Mouse (Mus musculus) spleen, postnatal 10 days (tissue): ENCODE data around the gene Tnfsf14.

Source experiments
- DNase-seq, 2 experiments: peaks; one replicate each; pipeline ENCODE4 v3.0.0; 2021 to 2022; ENCODE audit warnings: low spot score in 2 of 2

The Tnfsf14 gene

GRCm38 (mm10) chr17:57201841-57202724 lies 8.1 kb upstream of the Tnfsf14 start:
- DNase-seq: no peak

- no peak for DNase-seq
These were observed 4.3 kb upstream of the Tnfsf14 start for GRCm38 (mm10) chr17:57198252-57198651.

GRCm38 (mm10) chr17:57195326-57196010 lies 1.5 kb upstream of the Tnfsf14 start:
- DNase-seq: no peak

- DNase-seq: no peak
These were observed 794 bp upstream of the Tnfsf14 start for GRCm38 (mm10) chr17:57194771-57195170.

- DNase-seq: no peak
These were observed 5.3 kb downstream of the Tnfsf14 start for GRCm38 (mm10) chr17:57188510-57189192.

- DNase-seq: no peak
These were observed 8.3 kb downstream of the Tnfsf14 start for GRCm38 (mm10) chr17:57185641-57186040.

GRCm38 (mm10) chr17:57182871-57183270 lies 11.1 kb downstream of the Tnfsf14 start:
- DNase-seq: no peak

- peak in 1 of 2 experiments; percentile 59 for DNase-seq
These were observed 13.6 kb downstream of the Tnfsf14 start for GRCm38 (mm10) chr17:57180363-57180762.

DNA sequence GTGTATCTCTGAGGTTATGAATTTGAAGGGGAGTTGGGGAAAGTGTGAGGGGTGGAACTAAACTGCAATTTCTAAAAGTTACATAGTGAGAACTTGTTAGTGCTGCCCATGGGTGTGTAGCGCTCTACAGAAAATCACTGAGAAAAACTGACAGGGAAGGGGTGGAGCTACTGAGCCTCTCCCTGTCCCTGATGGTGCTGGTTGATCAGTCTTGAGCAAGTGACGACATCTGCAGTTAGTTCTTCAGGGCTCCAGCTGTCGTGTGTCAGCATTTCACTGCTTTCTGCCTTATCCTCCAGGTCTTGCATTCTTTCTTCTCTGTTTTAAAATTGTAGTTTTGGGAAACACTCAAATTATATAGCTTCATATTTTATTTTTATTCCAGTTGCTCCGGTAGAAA lies 20.6 kb downstream of the Tnfsf14 start:
- DNase-seq: no peak

DNA sequence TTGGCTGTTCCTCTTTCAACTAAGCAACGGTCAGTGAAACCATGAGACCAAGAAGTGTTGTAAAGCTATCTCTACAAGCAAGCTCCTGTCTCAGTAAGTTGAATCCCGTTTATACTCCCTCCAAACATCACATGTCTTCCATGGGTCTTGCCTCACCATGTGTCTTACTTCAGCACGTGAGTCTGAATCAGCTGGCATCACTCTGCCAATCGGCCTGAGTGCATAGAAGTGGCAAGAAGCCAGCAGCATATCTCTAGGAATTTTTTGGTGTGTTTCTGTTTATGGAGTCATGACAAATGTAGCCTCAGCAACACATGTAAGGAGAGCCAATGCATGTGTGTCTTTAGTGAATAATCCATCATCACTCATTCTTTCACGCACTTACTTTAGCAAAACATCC lies 21.6 kb downstream of the Tnfsf14 start:
- DNase-seq: no peak

DNA sequence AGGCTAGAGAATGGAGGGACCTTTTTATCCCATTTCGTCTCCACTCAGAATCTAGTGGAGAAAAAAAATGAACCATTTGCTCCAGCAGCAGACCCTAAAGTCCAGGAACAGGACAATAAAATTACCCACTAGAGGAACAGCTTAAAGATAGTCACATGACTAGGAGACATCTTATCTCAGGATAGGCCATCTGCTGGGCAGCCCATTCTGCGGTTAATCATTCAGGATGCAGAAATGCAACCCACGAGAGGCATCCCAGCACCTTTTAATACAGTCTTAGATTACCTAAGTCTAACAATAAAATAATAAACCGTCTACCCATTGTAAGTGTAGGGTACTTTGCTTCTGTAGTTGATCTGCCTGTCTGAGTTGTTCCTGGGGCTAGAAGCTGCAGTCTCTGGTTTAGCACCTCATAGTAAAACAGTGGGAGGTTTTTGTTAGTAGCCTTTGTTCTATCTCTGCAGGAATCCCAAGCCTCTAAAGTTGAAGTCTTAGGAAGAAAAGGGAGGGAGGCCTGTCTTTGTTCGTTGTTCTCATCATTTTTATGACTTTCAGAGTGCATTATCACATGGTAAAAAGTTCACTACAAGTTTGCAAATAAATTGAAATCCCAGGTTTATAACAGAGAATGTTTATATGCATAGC lies 23.2 kb downstream of the Tnfsf14 start:
- no peak for DNase-seq

DNA sequence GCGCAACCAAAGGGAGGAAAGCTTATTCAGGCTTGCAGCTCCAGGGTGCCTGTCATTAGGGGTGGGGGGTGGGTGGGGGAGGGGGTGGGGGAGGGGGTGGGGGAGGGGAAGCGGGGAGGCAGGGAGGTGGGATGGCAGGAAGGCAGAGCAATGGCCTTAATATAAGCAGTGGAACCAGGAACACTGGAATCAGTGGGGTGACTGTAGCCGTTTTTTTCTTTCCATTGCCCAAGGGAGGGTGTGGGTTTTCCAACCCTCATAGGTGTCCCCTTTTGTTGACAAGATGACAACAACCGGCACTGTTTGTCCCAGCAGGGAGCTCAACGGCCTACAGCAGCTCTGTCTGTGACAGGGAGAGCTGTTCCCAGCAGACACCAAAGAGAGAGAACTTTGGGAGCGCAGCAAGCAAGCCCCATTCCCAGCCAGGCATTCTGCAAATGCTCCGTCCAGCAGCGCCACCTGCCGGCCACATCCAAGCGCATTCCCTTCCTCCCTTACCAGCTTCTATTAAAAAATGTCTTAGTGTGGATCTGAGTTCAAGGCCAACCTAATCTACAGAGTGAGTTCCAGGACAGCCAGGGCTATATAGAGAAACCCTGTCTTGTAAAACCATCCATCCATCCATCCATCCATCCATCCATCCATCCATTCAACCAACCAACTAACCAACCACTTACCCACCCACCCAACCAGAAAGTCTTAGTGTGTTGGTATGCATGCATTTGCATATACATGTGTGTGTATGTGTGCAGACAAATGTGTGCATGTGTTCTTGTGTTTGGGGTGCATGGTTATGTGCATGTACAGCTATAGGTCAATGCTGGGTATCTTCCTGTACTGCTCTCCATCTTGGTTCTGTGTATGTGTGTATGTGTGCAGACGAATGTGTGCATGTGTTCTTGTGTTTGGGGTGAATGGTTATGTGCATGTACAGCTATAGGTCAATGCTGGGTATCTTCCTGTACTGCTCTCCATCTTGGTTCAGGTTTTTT lies 26.9 kb downstream of the Tnfsf14 start:
- peak; percentile 77 to 90 for DNase-seq

DNA sequence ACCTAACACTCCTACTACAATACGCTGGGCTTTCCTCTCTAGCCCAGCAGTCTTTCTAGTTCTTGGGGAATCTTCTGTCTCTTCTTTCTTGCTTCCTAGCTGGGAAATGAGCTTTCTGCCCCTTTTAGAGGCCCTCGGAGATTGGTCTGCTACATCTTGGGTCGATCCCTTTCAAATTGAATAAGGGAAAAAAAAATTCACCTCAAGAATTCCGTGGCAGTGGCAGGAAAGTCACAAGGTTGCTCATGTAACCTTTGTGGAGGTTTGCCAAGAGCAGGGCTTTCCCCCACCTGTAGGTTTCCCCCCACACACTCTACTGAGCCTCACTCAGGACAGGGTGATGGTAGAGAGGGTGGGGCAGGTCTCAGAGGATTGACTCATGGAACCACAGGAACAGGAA lies 40.2 kb downstream of the Tnfsf14 start:
- DNase-seq: no peak

GRCm38 (mm10) chr17:57153006-57153405 lies 41.0 kb downstream of the Tnfsf14 start:
- DNase-seq: no peak

DNA sequence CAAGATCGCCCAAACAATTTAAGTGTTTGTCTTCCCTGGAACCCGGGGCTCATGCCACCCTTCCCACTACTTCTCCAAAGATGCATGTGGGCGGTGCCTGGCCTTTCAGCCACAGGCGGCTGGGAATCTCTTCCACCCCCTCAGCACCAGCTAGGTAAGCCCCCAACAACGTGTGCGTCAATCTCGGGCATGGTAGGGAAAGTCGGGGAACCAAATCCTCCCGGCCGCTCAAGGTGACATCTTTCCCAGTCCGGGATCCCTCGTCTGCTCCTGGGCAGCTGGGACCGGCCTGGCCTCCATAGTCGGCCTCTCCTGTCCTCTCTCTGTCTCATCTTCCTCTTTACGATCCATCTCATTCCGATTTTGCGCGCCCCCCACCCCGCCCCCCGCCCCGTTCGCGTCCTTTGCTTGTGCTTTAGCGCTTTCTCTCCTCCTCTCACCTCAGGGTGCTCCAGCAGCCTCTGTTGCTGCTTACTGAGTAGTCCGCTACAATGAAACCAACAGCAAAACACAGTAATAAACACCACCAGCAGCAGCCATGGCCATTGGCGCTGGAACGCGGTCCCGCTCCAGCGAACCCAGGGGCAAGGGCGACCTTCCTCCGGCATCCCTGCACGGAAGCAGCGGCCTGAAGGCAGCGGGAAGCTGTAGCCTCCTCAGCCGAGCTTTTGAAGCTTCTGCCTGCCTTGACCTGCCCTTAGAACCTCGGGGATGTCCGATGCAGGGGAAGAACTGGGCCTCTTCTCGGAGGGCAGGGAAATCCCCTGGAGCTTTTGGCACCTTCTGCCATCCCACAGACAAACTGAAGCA lies 44.8 kb downstream of the Tnfsf14 start, which contains the start of gene Cd70:
Cd70 (minus strand) TSS at position 784 of the 810 bp plus-strand sequence.
- no peak for DNase-seq

DNA sequence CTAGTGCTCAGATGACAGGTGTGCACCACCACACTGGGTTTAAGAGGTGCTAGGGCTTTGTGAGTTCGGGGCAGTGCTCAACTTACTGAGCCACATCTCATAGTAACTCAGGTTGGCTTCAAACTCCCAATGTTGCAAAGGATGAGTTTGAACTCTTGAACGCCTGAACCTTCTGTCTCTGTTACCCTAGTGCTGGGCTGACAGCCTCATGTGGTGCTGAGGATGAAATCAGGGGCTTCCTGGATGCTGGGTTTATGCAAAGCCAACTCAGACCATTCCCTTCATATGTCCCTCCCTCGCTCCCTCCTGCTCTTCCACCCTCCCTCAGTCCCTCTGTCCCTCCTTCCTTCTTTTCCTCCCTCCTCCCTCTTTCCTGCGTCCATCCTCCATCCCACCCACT lies 45.6 kb downstream of the Tnfsf14 start:
- no peak for DNase-seq

DNA sequence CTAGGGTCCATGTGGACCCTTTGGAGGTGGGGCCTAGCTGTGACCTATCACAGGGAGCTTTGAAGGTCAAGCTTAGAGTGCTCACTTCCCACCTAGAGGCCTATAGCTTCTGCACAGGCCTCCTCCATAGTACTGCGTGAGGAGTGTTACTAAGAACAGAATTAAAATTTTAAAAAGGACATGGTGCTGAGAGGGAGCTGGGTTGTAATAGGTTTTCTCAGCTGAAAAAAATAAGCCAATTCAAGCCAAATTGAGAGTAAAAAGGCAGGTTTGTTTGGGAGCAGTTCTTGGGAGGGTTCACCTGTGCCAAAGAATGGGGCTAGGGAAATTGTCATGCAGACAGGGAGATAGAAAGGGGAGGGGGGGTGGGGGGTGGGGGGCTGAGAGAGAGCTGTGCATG lies 48.9 kb downstream of the Tnfsf14 start:
- no peak for DNase-seq

- DNase-seq: no peak
These were observed 50.3 kb downstream of the Tnfsf14 start for GRCm38 (mm10) chr17:57143704-57144103.

- no peak for DNase-seq
These were observed 54.3 kb downstream of the Tnfsf14 start for GRCm38 (mm10) chr17:57139708-57140107.
